Mouse (Mus musculus) embryo, embryonic 11 days (tissue): ENCODE measurements around the gene Olfr393.

ENCODE experiments used
- DNase-seq: peaks from one replicate; pipeline ENCODE4 v3.0.0-alpha.2; 2015

Gene Olfr393

GRCm38 (mm10) chr11:73851354-73851753, at the start of gene Olfr393:
Olfr393 (minus strand) TSS chr11:73851454.
- no peak for DNase-seq

GRCm38 (mm10) chr11:73890671-73891070, 39.4 kb upstream of the Olfr393 start, which contains the start of gene Olfr394:
Olfr394 (minus strand) TSS chr11:73890771.
- no peak for DNase-seq

GRCm38 (mm10) chr11:73816949-73817348, 34.3 kb downstream of the Olfr393 start, which contains the start of gene Olfr392:
Olfr392 (minus strand) TSS chr11:73817049.
- no peak for DNase-seq

GRCm38 (mm10) chr11:73802952-73803351, 48.3 kb downstream of the Olfr393 start, which contains the start of gene Olfr391-ps:
Olfr391-ps (minus strand) TSS chr11:73803052.
- DNase-seq = no peak
